Mouse (Mus musculus) midbrain, embryonic 11.5 days (tissue): ENCODE measurements around the gene Msi2. TPM values are rescaled to one million over a fixed set of nuclear protein-coding genes. Genes with fewer than 3 reads are reported as not detected.

Experiments used
- ATAC-seq: fragments of 200-750 bp; cut with Nextera tagmentation; 2 replicates; pipeline ENCODE4 v1.8.0; 2017; ENCODE audit warnings: moderate TSS enrichment, moderate library complexity; ENCODE audit not compliant: low FRiP score
- DNase-seq: peaks from one replicate; pipeline ENCODE4 v3.0.0; 2015; ENCODE audit warnings: low spot score; ENCODE audit errors: missing footprints
- H3K27ac ChIP-seq: fragments of 300-500 bp; sonication (generic); 2 replicates; pipeline ENCODE4 v1.5.1; 2014; ENCODE audit warnings: low read depth, low read length
- H3K27me3 ChIP-seq: fragments of 300-500 bp; sonication (generic); 2 replicates; pipeline ENCODE4 v1.6.1; 2014; ENCODE audit warnings: mild to moderate bottlenecking, low read length, moderate library complexity, mixed read lengths; ENCODE audit not compliant: control insufficient read depth, insufficient read depth
- H3K36me3 ChIP-seq: fragments of 300-500 bp; sonication (generic); 2 replicates; pipeline ENCODE4 v1.6.1; 2014; ENCODE audit warnings: mild to moderate bottlenecking, low read length, moderate library complexity, mixed read lengths; ENCODE audit not compliant: control insufficient read depth, insufficient read depth
- H3K4me1 ChIP-seq: fragments of 300-500 bp; sonication (generic); 2 replicates; pipeline ENCODE4 v1.6.1; 2014; ENCODE audit warnings: low read length; ENCODE audit not compliant: control insufficient read depth, insufficient read depth
- H3K4me2 ChIP-seq: fragments of 300-500 bp; sonication (generic); 2 replicates; pipeline ENCODE4 v1.6.1; 2014; ENCODE audit warnings: mild to moderate bottlenecking, moderate library complexity
- H3K4me3 ChIP-seq: fragments of 300-500 bp; sonication (generic); 2 replicates; pipeline ENCODE4 v1.5.1; 2014; ENCODE audit warnings: low read depth, low read length
- H3K9ac ChIP-seq: fragments of 300-500 bp; sonication (generic); 2 replicates; pipeline ENCODE4 v1.6.1; 2014; ENCODE audit warnings: low read length
- H3K9me3 ChIP-seq: fragments of 300-500 bp; sonication (generic); 2 replicates; pipeline ENCODE4 v1.6.1; 2016; ENCODE audit warnings: low read length; ENCODE audit not compliant: control insufficient read depth
- WGBS: fragments of 180-500 bp; shearing (Covaris S2); extraction: QIAGEN DNeasy Blood & Tissue Kit; methylation state at CpG from one replicate; pipeline ENCODE4 v1.1.7; 2014; 5-methylcytosine and 5-hydroxymethylcytosine counted together
- polyA plus RNA-seq: library from polyadenylated mRNA; unstranded; fragments of >200 nt; fragmentation: Nextera tagmentation; extraction: Ambion mirVana; gene quantifications from 2 replicates; pipeline ENCODE4 v1.2.1, GENCODE M21; 2014

Gene Msi2
- polyA plus RNA-seq, 1 experiment from 2014 or later: 27.0 TPM

DNA sequence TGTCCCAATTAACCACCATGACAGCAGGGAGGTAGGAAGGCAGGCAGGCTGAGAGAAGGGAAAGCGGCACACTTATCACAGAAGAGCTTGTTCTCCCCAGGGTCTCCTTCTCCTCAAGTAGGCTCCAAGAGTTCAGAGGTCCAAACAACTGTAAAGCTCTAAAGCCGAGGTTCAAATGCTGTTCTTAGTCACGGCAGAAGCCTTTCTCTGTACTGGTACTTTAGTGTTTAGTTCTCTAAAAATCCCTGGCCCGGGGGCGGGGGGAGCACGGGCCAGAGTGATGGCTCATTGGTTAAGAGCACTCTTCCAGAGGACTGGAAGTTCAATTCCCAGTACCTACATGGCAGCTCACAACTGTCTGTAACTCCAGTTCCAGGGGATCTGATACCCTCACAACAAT, 165.9 kb downstream of the Msi2 start:
- peak; percentile 84 for DNase-seq
- H3K4me3 ChIP-seq: no peak overlapping the region
- 60% methylated on average over 6 of the region's 6 CpGs for WGBS
- no peaks in the 10 kb centered on the region for H3K27me3 ChIP-seq
- no peak overlapping the region; the same call in 1 of the 2 replicates for H3K27ac ChIP-seq
- no peak overlapping the region for H3K4me2 ChIP-seq
- peaks cover 92% of the 10 kb centered on the region for H3K4me1 ChIP-seq
- H3K36me3 ChIP-seq: no peaks in the 10 kb centered on the region
- H3K9me3 ChIP-seq: no peaks in the 10 kb centered on the region
- no peak overlapping the region for H3K9ac ChIP-seq
- no peak for ATAC-seq

GRCm38 (mm10) chr11:88551034-88551433, 167.3 kb downstream of the Msi2 start:
- H3K36me3 ChIP-seq: no peaks in the 10 kb centered on the region
- DNase-seq (peak; percentile 84), ATAC-seq (no peak)
- peak overlapping the region; percentile 60 for H3K27ac ChIP-seq
- H3K27me3 ChIP-seq: no peaks in the 10 kb centered on the region
- H3K9me3 ChIP-seq: no peaks in the 10 kb centered on the region
- H3K4me2 ChIP-seq: no peak overlapping the region
- peak overlapping the region; percentile 25 for H3K9ac ChIP-seq
- WGBS: 15% methylated on average over 3 of the region's 3 CpGs
- no peak overlapping the region for H3K4me3 ChIP-seq
- peaks cover 86% of the 10 kb centered on the region for H3K4me1 ChIP-seq

DNA sequence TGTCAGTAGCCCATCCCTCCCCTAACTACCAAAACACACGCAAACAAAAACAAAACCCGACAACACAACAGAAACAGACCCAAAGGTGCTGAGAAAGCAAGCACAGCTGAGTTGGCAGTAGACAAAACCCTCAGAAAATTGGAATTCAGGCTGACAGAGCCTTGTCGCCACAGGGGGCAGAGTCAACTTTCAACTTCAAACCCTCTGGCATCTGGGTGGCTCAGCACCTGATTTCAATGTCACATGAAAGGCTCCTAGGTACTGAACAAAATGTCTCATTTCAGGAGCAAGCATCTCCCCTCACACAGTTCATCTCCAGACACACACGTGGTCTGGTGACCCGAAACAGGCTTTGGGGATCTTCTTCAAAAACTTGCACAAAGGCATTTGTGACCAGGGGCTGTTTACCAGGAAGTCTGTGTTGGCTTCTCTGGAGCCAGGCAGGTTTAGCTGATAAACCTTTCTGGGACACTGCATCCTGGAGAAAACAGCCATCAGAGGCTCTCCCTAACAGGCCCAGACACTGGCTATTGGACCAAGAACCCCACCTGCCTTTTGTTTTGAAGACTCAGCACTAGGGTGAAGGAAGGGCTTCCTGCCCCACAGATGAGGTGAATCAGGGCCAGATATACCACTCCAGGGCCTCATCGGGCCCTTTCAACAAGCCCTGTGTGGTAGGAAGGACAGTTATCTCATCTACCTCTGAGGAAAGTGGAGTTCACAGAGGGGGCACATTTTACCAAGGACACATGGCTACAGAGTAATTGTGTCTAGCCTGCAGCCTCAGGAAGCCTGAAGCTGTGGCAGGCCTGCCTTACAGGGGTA, 168.0 kb downstream of the Msi2 start:
- H3K27me3 ChIP-seq: no peaks in the 10 kb centered on the region
- H3K4me3 ChIP-seq: no peak overlapping the region
- H3K4me1 ChIP-seq: peaks cover 79% of the 10 kb centered on the region
- H3K9ac ChIP-seq: peak overlapping the region; percentile 29; the same call in 1 of the 2 replicates
- DNase-seq: peak; percentile 82
- ATAC-seq: no peak
- no peaks in the 10 kb centered on the region for H3K36me3 ChIP-seq
- H3K9me3 ChIP-seq: no peaks in the 10 kb centered on the region
- H3K27ac ChIP-seq: peak overlapping the region; percentile 60
- WGBS: 47% methylated on average over 6 of the region's 6 CpGs
- no peak overlapping the region for H3K4me2 ChIP-seq

- no peak for ATAC-seq
- Histone ChIP-seq H3K27me3 (no peaks in the 10 kb centered on the region), H3K9me3 (no peaks in the 10 kb centered on the region), H3K36me3 (no peaks in the 10 kb centered on the region), H3K4me2 (no peak overlapping the region), H3K4me1 (peaks cover 71% of the 10 kb centered on the region), H3K27ac (no peak overlapping the region), H3K4me3 (no peak overlapping the region), H3K9ac (no peak overlapping the region)
- DNase-seq: no peak
- 84% methylated on average over 13 of the region's 13 CpGs for WGBS
Observed at GRCm38 (mm10) chr11:88549529-88549900, 168.8 kb downstream of the Msi2 start.

DNA sequence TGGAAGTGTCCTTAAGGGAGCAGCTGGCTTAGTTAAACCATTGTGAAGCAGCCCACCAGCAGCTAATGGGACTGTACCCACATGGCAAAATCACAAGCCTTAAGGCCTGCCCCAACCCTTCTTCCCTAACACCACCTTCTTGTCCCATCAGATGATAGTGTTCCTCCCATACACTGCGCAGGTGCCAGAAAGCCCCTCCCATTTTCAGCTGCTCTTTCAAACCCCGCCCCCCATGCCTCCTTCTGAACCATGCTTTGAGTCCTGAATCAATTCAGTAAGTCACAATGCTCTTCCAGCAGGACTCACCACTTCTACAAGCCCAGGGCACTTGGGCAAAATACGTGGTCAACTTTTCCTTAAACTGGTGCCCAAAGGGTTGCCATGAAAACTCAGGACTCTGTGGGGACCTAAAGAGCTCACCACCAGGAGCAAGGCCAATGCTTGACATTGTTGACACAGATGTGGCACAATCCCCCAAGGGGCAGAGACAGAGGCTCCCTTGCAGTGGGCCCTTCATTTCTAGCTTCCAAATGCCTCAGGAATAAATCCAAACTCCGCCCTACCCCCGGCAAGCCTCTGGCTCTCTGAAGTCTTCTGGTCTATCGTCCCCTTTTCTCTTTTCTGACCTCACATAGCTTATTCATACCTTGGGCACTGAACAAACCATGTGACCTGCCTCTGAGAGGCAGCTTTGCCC, 169.3 kb downstream of the Msi2 start:
- no peak overlapping the region for H3K9ac ChIP-seq
- no peaks in the 10 kb centered on the region for H3K36me3 ChIP-seq
- no peak overlapping the region for H3K4me2 ChIP-seq
- H3K9me3 ChIP-seq: no peaks in the 10 kb centered on the region
- H3K27ac ChIP-seq: no peak overlapping the region; the same call in 1 of the 2 replicates
- 72% methylated on average over 6 of the region's 6 CpGs for WGBS
- no peak for ATAC-seq
- H3K4me3 ChIP-seq: no peak overlapping the region
- peak; percentile 83 for DNase-seq
- peaks cover 66% of the 10 kb centered on the region for H3K4me1 ChIP-seq
- H3K27me3 ChIP-seq: no peaks in the 10 kb centered on the region

- Histone ChIP-seq H3K36me3 (no peaks in the 10 kb centered on the region), H3K4me1 (peaks cover 60% of the 10 kb centered on the region), H3K9ac (no peak overlapping the region; the same call in 1 of the 2 replicates), H3K27me3 (no peaks in the 10 kb centered on the region), H3K9me3 (no peaks in the 10 kb centered on the region), H3K27ac (peak overlapping the region; percentile 37; the same call in 1 of the 2 replicates), H3K4me2 (no peak overlapping the region), H3K4me3 (no peak overlapping the region)
- no peak for DNase-seq
- 81% methylated on average over 7 of the region's 7 CpGs for WGBS
- no peak for ATAC-seq
Observed at GRCm38 (mm10) chr11:88548423-88548822, 169.9 kb downstream of the Msi2 start.

DNA sequence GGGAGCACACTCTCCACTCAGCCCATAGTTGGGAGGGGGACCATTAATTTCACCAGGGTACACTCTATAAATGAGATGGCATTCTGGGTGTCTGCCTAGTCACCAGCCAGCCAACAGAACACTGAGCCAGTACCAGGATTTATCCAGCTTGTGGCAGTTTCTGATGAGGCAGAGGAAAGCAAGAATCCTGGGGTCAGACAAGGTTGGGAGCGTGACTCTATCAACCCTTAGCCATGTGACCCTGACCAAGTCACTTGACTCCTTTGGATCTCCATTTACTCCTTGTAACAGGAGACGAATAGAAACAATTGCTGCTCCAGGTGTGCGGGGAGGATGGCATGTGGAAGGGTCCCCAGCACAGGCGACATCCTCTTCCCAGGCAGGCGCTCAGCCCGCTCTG, 174.5 kb downstream of the Msi2 start:
- WGBS: 86% methylated on average over 6 of the region's 6 CpGs
- no peak overlapping the region for H3K4me2 ChIP-seq
- H3K4me3 ChIP-seq: no peak overlapping the region
- H3K27ac ChIP-seq: no peak overlapping the region
- H3K36me3 ChIP-seq: no peaks in the 10 kb centered on the region
- no peaks in the 10 kb centered on the region for H3K9me3 ChIP-seq
- H3K27me3 ChIP-seq: no peaks in the 10 kb centered on the region
- peaks cover 46% of the 10 kb centered on the region for H3K4me1 ChIP-seq
- H3K9ac ChIP-seq: no peak overlapping the region
- ATAC-seq: no peak
- no peak for DNase-seq

GRCm38 (mm10) chr11:88542817-88543216, 175.5 kb downstream of the Msi2 start:
- no peak overlapping the region for H3K27ac ChIP-seq
- ATAC-seq (no peak), DNase-seq (no peak)
- no peak overlapping the region for H3K9ac ChIP-seq
- no peak overlapping the region for H3K4me2 ChIP-seq
- H3K4me3 ChIP-seq: no peak overlapping the region
- H3K27me3 ChIP-seq: no peaks in the 10 kb centered on the region
- 91% methylated on average over 3 of the region's 3 CpGs for WGBS
- H3K36me3 ChIP-seq: no peaks in the 10 kb centered on the region
- H3K9me3 ChIP-seq: no peaks in the 10 kb centered on the region
- H3K4me1 ChIP-seq: peaks cover 47% of the 10 kb centered on the region
